Mouse (Mus musculus): ENCODE measurements around the gene Mpnd. TPM values are rescaled to one million over a fixed set of nuclear protein-coding genes. Genes with fewer than 3 reads are reported as not detected.

The Mpnd gene
- polyA plus RNA-seq, 1 experiment from 2014 or later = 17.5 TPM

DNA sequence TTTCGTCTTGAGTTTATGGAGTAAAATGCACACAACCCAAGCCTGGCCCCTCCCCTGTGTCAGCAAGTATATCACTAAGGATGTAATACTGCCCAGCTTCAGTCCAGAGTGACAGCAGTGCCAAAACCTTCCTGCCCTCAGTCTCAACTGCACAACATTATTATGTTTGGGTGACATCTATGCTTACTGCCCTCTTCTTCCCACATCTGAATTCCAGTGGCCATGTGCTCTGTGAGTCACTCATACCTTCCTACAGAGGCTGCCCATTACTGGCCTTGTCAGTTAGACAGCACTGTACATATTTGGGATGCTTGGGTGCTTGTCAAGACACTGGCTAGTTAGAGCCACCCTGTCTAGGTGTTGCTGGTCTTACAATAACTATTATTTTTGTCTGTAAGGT lies 20.8 kb downstream of the Mpnd start:
- Histone ChIP-seq H3K27ac (ENCODE audit: low read depth) (no peak overlapping the region), H3K4me2 (ENCODE audit: low read depth, low read length) (no peak overlapping the region), H3K9me3 (ENCODE audit: low read length) (no peaks in the 10 kb centered on the region), H3K9ac (replicated peaks) (no peak overlapping the region), H3K36me3 (replicated peaks; ENCODE audit: insufficient read depth, low read length) (peaks cover 10% of the 10 kb centered on the region; the same call in 1 of the 2 replicates), H3K27me3 (ENCODE audit: insufficient read depth, low read length) (no peaks in the 10 kb centered on the region), H3K4me3 (ENCODE audit: low read depth, low read length) (no peak overlapping the region), H3K4me1 (ENCODE audit: insufficient read depth) (peaks cover 36% of the 10 kb centered on the region)
- ATAC-seq = no peak
- no peak for DNase-seq
- 60% methylated on average over 1 of the region's 1 CpGs for WGBS (ENCODE audit: insufficient replicate concordance)
- no peak for TF ChIP-seq CTCF (IDR thresholded peaks at IDR 0.05; ENCODE audit: low read depth)
- no peak for TF ChIP-seq EP300 (IDR thresholded peaks at IDR 0.05; ENCODE audit: low read depth)

GRCm38 (mm10) chr17:56026881-56027280 lies 21.4 kb downstream of the Mpnd start:
- H3K36me3 ChIP-seq (replicated peaks; ENCODE audit: insufficient read depth, low read length) = peaks cover 10% of the 10 kb centered on the region; the same call in 1 of the 2 replicates
- peaks cover 36% of the 10 kb centered on the region for H3K4me1 ChIP-seq (ENCODE audit: insufficient read depth)
- no peak overlapping the region for H3K4me3 ChIP-seq (ENCODE audit: low read depth, low read length)
- H3K4me2 ChIP-seq (ENCODE audit: low read depth, low read length) = no peak overlapping the region
- DNase-seq = no peak
- H3K27ac ChIP-seq (ENCODE audit: low read depth) = no peak overlapping the region
- no peaks in the 10 kb centered on the region for H3K27me3 ChIP-seq (ENCODE audit: insufficient read depth, low read length)
- 60% methylated on average over 1 of the region's 1 CpGs for WGBS (ENCODE audit: insufficient replicate concordance)
- no peaks in the 10 kb centered on the region for H3K9me3 ChIP-seq (ENCODE audit: low read length)
- no peak overlapping the region for H3K9ac ChIP-seq (replicated peaks)
- ATAC-seq = no peak
- TF ChIP-seq EP300 (IDR thresholded peaks at IDR 0.05; ENCODE audit: low read depth) (no peak), CTCF (IDR thresholded peaks at IDR 0.05; ENCODE audit: low read depth) (no peak)

- Histone ChIP-seq H3K4me1 (ENCODE audit: insufficient read depth) (peaks cover 36% of the 10 kb centered on the region), H3K9ac (replicated peaks) (no peak overlapping the region), H3K9me3 (ENCODE audit: low read length) (no peaks in the 10 kb centered on the region), H3K4me2 (ENCODE audit: low read depth, low read length) (no peak overlapping the region), H3K4me3 (ENCODE audit: low read depth, low read length) (no peak overlapping the region), H3K27me3 (ENCODE audit: insufficient read depth, low read length) (no peaks in the 10 kb centered on the region), H3K36me3 (replicated peaks; ENCODE audit: insufficient read depth, low read length) (peaks cover 13% of the 10 kb centered on the region), H3K27ac (ENCODE audit: low read depth) (no peak overlapping the region)
- TF ChIP-seq CTCF (IDR thresholded peaks at IDR 0.05; ENCODE audit: low read depth) = no peak
- ATAC-seq (no peak), DNase-seq (no peak)
- WGBS (ENCODE audit: insufficient replicate concordance) = 81% methylated on average over 5 of the region's 5 CpGs
Measured at GRCm38 (mm10) chr17:56027801-56028441, 22.4 kb downstream of the Mpnd start.

DNA sequence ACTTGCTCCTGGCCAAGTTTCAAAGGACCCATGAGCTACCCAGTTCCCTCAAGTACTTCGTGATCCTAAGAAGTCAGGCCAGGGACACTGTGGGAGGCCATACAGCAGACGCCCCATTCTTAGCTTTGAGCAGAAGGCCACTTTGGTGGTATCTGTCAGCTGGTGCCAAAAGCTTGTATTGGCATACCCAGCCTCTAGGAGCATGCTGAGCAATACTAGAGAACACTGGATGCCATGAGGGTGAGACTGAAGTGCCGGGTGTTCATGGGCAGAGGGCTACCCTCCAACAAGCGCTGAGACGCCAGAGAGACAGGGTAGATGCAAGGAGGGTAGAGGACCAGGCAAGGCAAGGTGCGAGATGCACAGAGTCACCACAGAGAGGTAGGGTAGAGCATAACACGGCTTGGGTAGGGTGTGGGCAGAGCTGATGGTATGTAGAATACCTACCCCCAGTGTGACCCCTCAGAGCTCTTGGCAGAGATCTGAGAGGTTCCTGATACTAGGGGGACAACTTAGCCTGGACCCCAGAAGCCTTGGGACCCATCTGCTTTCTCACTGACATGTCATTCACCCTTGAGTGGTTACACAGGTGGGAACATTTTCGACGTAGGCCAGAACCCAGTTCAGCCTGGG lies 24.8 kb downstream of the Mpnd start:
- H3K36me3 ChIP-seq (replicated peaks; ENCODE audit: insufficient read depth, low read length) = peaks cover 18% of the 10 kb centered on the region
- H3K9ac ChIP-seq (replicated peaks) = 0 out of 2 replicates have a peak overlapping the region, but pooled peaks have one; percentile 12
- H3K4me2 ChIP-seq (ENCODE audit: low read depth, low read length) = no peak overlapping the region
- DNase-seq = no peak
- H3K4me3 ChIP-seq (ENCODE audit: low read depth, low read length) = no peak overlapping the region
- 84% methylated on average over 9 of the region's 9 CpGs for WGBS (ENCODE audit: insufficient replicate concordance)
- ATAC-seq = no peak
- TF ChIP-seq EP300 (IDR thresholded peaks at IDR 0.05; ENCODE audit: low read depth) (no peak), CTCF (IDR thresholded peaks at IDR 0.05; ENCODE audit: low read depth) (no peak)
- no peaks in the 10 kb centered on the region for H3K9me3 ChIP-seq (ENCODE audit: low read length)
- peak overlapping the region; percentile 86; the same call in 1 of the 2 replicates for H3K27ac ChIP-seq (ENCODE audit: low read depth)
- no peaks in the 10 kb centered on the region for H3K27me3 ChIP-seq (ENCODE audit: insufficient read depth, low read length)
- peaks cover 46% of the 10 kb centered on the region for H3K4me1 ChIP-seq (ENCODE audit: insufficient read depth)

DNA sequence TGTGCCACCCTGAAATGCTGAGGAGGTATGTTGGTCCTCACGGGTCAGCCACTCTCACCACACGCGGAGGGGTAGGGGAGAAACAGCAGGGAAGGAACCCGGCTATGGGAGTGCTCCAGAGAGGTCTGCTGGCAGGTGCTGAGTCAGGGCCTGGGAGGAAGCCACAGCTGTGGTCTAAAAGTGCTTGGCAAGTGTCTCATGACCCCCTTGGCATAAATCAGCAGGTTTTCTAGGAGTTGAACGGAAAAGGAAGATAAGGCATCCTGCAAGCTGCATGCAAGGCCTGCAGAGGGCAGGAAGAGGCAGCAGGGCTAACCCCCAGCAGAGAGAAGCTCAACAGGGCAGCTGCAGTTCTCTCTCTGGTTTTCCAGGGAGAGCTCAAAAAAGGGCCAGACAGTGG lies 25.4 kb downstream of the Mpnd start:
- peaks cover 46% of the 10 kb centered on the region for H3K4me1 ChIP-seq (ENCODE audit: insufficient read depth)
- WGBS (ENCODE audit: insufficient replicate concordance) = 36% methylated on average over 5 of the region's 5 CpGs
- no peaks in the 10 kb centered on the region for H3K27me3 ChIP-seq (ENCODE audit: insufficient read depth, low read length)
- ATAC-seq (peak; percentile 33), DNase-seq (peak; percentile 40)
- peak; percentile 60 for TF ChIP-seq EP300 (IDR thresholded peaks at IDR 0.05; ENCODE audit: low read depth)
- peak; percentile 54 for TF ChIP-seq CTCF (IDR thresholded peaks at IDR 0.05; ENCODE audit: low read depth)
- peaks cover 18% of the 10 kb centered on the region for H3K36me3 ChIP-seq (replicated peaks; ENCODE audit: insufficient read depth, low read length)
- H3K9me3 ChIP-seq (ENCODE audit: low read length) = no peaks in the 10 kb centered on the region
- no peak overlapping the region for H3K4me2 ChIP-seq (ENCODE audit: low read depth, low read length)
- no peak overlapping the region for H3K4me3 ChIP-seq (ENCODE audit: low read depth, low read length)
- 0 out of 2 replicates have a peak overlapping the region, but pooled peaks have one; percentile 12 for H3K9ac ChIP-seq (replicated peaks)
- H3K27ac ChIP-seq (ENCODE audit: low read depth) = peak overlapping the region; percentile 86

DNA sequence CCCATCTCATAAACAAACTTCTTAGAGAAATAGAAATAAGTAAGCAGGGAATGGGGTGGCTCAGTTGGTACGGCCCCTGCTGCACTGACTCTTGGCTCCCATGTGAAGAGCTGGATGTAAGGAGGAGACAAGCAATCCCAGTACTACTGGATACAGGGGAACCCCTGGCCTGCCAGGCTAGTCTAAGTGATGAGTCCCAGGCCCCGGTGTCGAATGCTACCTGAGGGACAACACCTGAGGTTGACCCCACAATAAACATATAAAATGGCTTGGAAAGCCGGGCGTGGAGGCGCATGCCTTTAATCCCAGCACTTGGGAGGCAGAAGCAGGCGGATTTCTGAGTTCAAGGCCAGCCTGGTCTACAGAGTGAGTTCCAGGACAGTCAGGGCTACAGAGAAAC lies 25.9 kb downstream of the Mpnd start:
- Histone ChIP-seq H3K9me3 (ENCODE audit: low read length) (no peaks in the 10 kb centered on the region), H3K4me3 (ENCODE audit: low read depth, low read length) (no peak overlapping the region), H3K4me1 (ENCODE audit: insufficient read depth) (peaks cover 46% of the 10 kb centered on the region), H3K36me3 (replicated peaks; ENCODE audit: insufficient read depth, low read length) (peaks cover 18% of the 10 kb centered on the region), H3K27ac (ENCODE audit: low read depth) (peak overlapping the region; percentile 86), H3K27me3 (ENCODE audit: insufficient read depth, low read length) (no peaks in the 10 kb centered on the region), H3K4me2 (ENCODE audit: low read depth, low read length) (no peak overlapping the region), H3K9ac (replicated peaks) (no peak overlapping the region)
- 77% methylated on average over 7 of the region's 7 CpGs for WGBS (ENCODE audit: insufficient replicate concordance)
- DNase-seq (peak; percentile 12), ATAC-seq (no peak)
- no peak for TF ChIP-seq EP300 (IDR thresholded peaks at IDR 0.05; ENCODE audit: low read depth)
- no peak for TF ChIP-seq CTCF (IDR thresholded peaks at IDR 0.05; ENCODE audit: low read depth)
